Comparison of ENCODE assay signal across 17 mouse cellular contexts in genomic region chr1:80806835-80807398, GRCm38 (mm10).
"Had no signal": no experiment of that assay in that cellular context is flagged by ENCODE, and none has a peak within 500 bp of the region (broad histone marks: within the 10 kb centered on the region; RNA-seq: fewer than 3 reads in every experiment).

No protein-coding gene starts in this region.

- H3K9ac ChIP-seq: liver, embryonic 13.5 days; liver, embryonic 15.5 days; liver, postnatal 0 days; midbrain, embryonic 13.5 days; midbrain, embryonic 15.5 days; neural tube, embryonic 12.5 days; stomach, embryonic 15.5 days had no signal

- ATAC-seq: liver, postnatal 0 days; midbrain, embryonic 13.5 days; midbrain, embryonic 15.5 days had no signal

- H3K4me3 ChIP-seq: liver, embryonic 13.5 days; liver, embryonic 15.5 days; megakaryocyte, embryonic 14.5 days; midbrain, embryonic 13.5 days; midbrain, embryonic 15.5 days; neural tube, embryonic 12.5 days; stomach, embryonic 15.5 days had no signal

- H3K36me3 ChIP-seq: liver, embryonic 13.5 days; liver, embryonic 15.5 days; midbrain, embryonic 13.5 days; midbrain, embryonic 15.5 days; neural tube, embryonic 12.5 days; stomach, embryonic 15.5 days had no signal

- H3K4me1 ChIP-seq: liver, embryonic 13.5 days; liver, embryonic 15.5 days; megakaryocyte, embryonic 14.5 days; midbrain, embryonic 13.5 days; midbrain, embryonic 15.5 days; neural tube, embryonic 12.5 days; stomach, embryonic 15.5 days had no signal

- DNase-seq: liver, embryonic 13.5 days; liver, postnatal 0 days; lung, adult 2 months; lung, postnatal 36 days; right cerebral cortex, postnatal 14 days; thymus, adult 2 months; thymus, postnatal 25 days; thymus, postnatal 4 days had no signal

- H3K9me3 ChIP-seq: liver, embryonic 13.5 days; liver, embryonic 15.5 days; megakaryocyte, embryonic 14.5 days; midbrain, embryonic 13.5 days; midbrain, embryonic 15.5 days; neural tube, embryonic 12.5 days; stomach, embryonic 15.5 days had no signal

- H3K27me3 ChIP-seq: liver, embryonic 13.5 days; liver, embryonic 15.5 days; midbrain, embryonic 13.5 days; midbrain, embryonic 15.5 days; neural tube, embryonic 12.5 days; stomach, embryonic 15.5 days had no signal

- H3K4me2 ChIP-seq: liver, embryonic 13.5 days; liver, embryonic 15.5 days; midbrain, embryonic 11.5 days; midbrain, embryonic 13.5 days; midbrain, embryonic 15.5 days; neural tube, embryonic 12.5 days; stomach, embryonic 15.5 days had no signal

- H3K27ac ChIP-seq: liver, embryonic 13.5 days; liver, embryonic 15.5 days; macrophage; midbrain, embryonic 13.5 days; midbrain, embryonic 15.5 days; neural tube, embryonic 12.5 days; stomach, embryonic 15.5 days; stomach, postnatal 0 days had no signal
